Mouse (Mus musculus) midbrain, embryonic 11.5 days (tissue): Measurements from ENCODE around the gene Dytn. TPM values are rescaled to one million over a fixed set of nuclear protein-coding genes. Genes with fewer than 3 reads are reported as not detected.

Experiments
- polyA plus RNA-seq: library from polyadenylated mRNA; unstranded; fragments of >200 nt; fragmentation: Nextera tagmentation; extraction: Ambion mirVana; gene quantifications from 2 replicates; pipeline ENCODE4 v1.2.1, GENCODE M21; 2014

The Dytn gene
- polyA plus RNA-seq, 1 experiment from 2014 or later, result not detected

Other genes starting within 250 kb of the Dytn start
- gene Adam23, start 241.0 kb downstream of the Dytn start, polyA plus RNA-seq, result 8.0 and 9.1 TPM in 2 replicates
- gene Gm39653, start 71.0 kb downstream of the Dytn start, polyA plus RNA-seq, result not detected in 2 replicates
- 0.25 TPM in 1 of 2 replicates, not detected in the other for gene Mdh1b, start 43.4 kb upstream of the Dytn start, polyA plus RNA-seq
- gene Fastkd2, start 43.7 kb upstream of the Dytn start, polyA plus RNA-seq, result 69.4 and 72.1 TPM in 2 replicates
- 0.07 and 0.23 TPM in 2 replicates for gene 4933402D24Rik, start 82.3 kb upstream of the Dytn start, polyA plus RNA-seq